Mouse (Mus musculus): ENCODE results near the gene Atf1. TPM values are rescaled to one million over a fixed set of nuclear protein-coding genes. Genes with fewer than 3 reads are reported as not detected.

The Atf1 gene
- polyA plus RNA-seq, 1 experiment from 2014 or later: 13.2 TPM

Other genes with a start within 250 kb of the Atf1 start
- gene Dip2b, start 189.2 kb upstream of the Atf1 start, polyA plus RNA-seq (2014; fragmentation: Nextera tagmentation; extraction: Ambion mirVana): 26.0 and 27.8 TPM in 2 replicates
- gene Tmprss12, start 53.0 kb downstream of the Atf1 start, polyA plus RNA-seq (2014; fragmentation: Nextera tagmentation; extraction: Ambion mirVana): not detected in 2 replicates
- gene Mettl7a1, start 76.3 kb downstream of the Atf1 start, polyA plus RNA-seq (2014; fragmentation: Nextera tagmentation; extraction: Ambion mirVana): 2.1 and 3.1 TPM in 2 replicates
- gene Mettl7a3, start 107.1 kb downstream of the Atf1 start, polyA plus RNA-seq (2014; fragmentation: Nextera tagmentation; extraction: Ambion mirVana): not detected in 2 replicates
- gene Methig1, start 125.3 kb downstream of the Atf1 start, polyA plus RNA-seq (2014; fragmentation: Nextera tagmentation; extraction: Ambion mirVana): 0.27 TPM in 1 of 2 replicates, not detected in the other
- gene Mettl7a2, start 125.4 kb downstream of the Atf1 start, polyA plus RNA-seq (2014; fragmentation: Nextera tagmentation; extraction: Ambion mirVana): not detected in 2 replicates
- not detected in 2 replicates for gene Higd1c, start 136.7 kb downstream of the Atf1 start, polyA plus RNA-seq (2014; fragmentation: Nextera tagmentation; extraction: Ambion mirVana)
- 0.13 and 0.15 TPM in 2 replicates for gene Gm5475, start 194.3 kb downstream of the Atf1 start, polyA plus RNA-seq (2014; fragmentation: Nextera tagmentation; extraction: Ambion mirVana)
- gene Slc11a2, start 197.3 kb downstream of the Atf1 start, polyA plus RNA-seq (2014; fragmentation: Nextera tagmentation; extraction: Ambion mirVana): 18.5 and 18.6 TPM in 2 replicates
- 49.8 and 52.1 TPM in 2 replicates for gene Letmd1, start 241.2 kb downstream of the Atf1 start, polyA plus RNA-seq (2014; fragmentation: Nextera tagmentation; extraction: Ambion mirVana)

Measured in hindbrain, embryonic 14.5 days (tissue).